Mouse (Mus musculus) heart, adult 8-10 months (tissue): ENCODE measurements around the gene Akap3. TPM values are rescaled to one million over a fixed set of nuclear protein-coding genes. Genes with fewer than 3 reads are reported as not detected.

Experiments
- DNase-seq: peaks from one replicate; pipeline ENCODE4 v3.0.0; 2022; ENCODE audit warnings: low spot score
- total RNA-seq, 4 experiments: library from RNA; stranded (reverse); gene quantifications; 2 replicates each; pipeline ENCODE4 v1.2.4; 2022

The Akap3 gene
- not detected for total RNA-seq

DNA sequence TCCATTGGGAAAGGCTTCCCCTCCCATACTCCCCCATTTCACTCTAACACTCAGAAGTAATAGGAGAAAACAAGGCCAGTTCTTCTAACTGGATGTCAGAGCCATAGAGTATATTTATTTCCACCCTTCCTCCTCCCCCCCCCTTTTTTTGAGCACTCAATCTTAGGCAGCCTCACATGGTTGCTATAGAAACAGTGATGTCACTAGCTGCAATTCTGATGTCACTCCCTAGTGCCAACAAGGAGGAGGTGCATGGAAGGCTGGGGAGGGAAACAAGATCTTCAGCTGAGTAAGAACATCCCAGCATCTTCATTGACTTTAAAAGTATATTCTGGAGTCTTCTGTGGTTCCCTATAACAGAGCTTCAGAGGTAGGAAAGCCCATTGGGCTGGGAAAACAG is at the start of gene Akap3:
TSS of gene Akap3 (plus strand) at position 218 of the 400 bp plus-strand sequence.
- no peak for DNase-seq

DNA sequence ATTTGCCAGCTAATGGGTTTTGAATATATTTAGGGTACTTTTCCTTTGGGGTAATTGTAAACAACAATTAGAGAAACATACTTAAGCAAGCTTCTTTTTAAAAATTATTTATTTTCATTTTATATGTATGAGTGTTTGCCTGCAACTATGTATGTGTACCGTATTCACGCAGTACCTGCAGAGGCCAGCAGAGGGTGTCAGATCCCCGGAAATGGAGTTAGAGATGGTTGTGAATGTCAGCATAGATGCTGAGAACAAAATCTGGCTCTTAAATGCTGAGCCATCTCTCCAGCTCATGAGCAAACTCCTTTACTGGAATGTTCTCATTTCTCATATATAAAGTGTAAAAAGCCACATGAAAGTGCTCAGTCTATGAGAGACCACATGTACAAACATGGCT is 46.1 kb upstream of the Akap3 start:
- no peak for DNase-seq

DNA sequence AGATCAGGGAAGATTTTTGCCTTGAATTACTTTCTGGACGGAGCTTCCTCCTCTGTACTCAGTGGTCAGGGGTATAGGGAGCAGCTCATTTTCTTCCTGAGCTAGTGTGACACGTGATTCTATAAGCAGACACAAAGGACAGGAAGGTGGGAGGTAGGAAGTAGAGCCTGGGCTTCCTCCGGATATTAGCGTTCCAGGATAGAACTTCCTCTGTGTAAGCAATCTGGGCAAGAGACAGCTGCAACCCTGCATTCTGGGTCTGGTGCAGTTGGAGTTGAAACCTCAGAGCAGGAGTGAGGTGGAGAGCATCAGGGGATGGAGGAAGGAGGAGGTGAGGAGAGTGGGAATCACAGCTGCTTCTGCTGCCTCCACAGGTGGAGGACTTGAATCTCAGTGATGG is 44.8 kb upstream of the Akap3 start:
- peak; percentile 16 for DNase-seq

DNA sequence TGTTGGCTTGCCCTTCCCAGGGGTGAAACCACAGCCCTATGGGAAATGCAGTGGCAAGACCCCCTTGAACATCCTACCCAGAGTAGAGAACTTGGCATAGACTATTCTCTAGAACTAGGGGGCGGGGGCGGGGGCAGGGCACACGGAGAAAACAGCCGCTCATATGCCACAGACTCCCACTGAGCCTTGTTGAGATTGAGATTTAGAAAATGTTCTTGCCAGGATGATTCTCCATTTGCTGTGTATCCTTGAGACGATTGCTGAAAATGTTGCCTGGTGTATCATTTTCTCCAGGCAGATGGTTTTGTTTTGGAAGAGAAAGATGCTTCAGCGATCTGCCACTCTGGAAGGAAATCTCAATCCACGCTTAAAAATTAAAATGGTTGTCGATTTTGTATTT is 44.3 kb upstream of the Akap3 start:
- DNase-seq = no peak

DNA sequence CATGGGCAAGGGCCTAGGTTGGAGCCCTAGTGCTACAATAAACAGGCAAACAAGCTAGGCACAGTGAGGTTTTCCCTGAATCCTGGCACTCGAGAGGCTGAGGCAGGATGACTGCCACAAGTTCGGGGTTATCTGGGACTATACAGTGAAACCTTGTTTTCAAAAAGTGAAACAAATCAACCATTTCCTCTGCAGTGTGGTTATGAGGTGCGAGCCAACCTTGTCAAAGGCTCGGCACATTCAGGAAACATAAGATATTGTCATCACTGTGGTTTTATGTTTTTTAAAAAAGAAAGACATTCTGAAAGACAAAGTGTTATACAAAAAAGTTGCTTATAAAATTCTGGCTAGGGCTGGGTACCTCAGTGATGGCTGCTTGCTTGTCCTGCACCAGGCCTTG is 41.4 kb upstream of the Akap3 start:
- no peak for DNase-seq

DNA sequence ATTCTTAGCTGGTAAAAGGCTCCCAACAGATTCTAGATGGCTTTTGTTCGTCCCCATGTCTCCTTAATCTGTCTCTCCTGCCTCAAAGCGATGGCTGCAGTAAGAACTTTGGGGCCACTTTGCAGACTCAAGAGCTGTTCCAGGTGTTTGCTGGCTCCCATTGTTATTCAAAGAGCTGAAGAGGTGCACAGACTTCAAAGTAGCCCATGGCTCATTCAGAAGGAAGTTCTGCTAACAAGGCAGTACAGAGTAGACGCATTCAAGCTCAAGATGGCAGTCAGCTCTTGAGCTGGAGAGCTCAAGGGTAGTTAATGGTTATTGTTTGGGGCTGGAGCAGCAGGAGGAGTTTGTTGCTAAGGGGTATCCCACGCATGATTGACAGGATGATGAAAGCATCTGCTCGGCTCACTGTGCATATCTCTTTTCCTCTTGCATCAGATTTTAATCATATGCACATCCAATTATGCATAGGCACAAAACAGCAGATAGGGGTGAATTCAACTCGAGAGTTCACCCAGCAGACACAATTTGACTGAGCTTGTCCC is 37.6 kb upstream of the Akap3 start:
- no peak for DNase-seq

DNA sequence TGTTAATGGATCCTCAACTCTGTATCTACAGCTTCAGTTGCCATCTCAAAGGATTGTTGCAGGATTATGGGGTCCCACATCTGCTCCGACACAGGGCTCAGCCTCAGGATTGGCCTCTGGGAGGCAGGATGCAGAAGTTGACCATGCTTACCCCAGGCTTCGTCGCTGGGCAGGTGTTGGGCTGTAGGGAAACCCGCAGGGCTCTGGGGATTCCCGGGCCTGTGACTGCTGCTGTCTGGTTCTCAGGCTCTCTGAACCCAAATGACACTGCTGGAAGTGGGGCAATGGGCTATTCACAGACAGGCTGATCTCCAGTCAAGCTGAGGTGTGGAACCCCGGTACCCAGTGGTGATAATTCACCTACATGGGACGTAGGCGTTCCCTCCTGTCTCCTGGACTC is 36.6 kb upstream of the Akap3 start:
- DNase-seq = no peak

DNA sequence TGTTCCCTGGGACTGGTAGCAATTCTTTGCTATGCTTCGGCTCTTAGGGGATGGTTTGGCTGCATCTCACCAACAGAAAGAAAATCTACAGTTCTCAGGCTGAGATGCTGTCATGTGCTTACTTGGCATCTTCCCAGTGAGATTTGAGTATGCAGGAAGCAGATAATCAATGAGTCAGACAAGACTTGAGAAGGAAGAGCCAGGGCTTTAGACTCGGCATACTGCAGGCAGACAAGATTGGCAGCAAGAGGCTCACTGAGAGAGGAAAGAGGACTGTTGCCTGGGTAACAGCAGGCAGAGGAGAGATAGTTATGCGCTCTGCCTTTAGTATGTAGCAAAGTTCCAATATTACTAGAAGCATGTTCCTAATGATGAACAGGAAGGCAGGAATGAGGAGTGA is 29.8 kb upstream of the Akap3 start:
- no peak for DNase-seq

DNA sequence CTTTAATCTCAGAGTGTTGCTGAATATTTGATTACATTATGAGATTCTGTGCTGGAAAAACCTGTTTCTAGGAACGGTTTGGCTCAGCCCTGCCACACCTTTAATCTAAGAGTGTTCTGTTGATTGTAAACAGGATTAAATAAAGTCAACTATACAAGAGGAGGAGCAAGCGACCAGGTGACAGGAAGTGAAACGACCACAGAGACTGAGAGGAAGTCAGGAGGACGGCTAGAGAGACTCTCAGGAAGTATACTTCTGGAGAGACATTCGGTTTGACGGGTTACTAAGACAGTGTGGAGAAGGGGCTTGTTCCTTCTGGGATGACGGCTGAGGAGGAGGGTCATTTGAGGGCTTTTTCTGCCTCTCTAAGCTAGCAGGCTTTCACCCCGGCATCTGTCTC is 16.3 kb upstream of the Akap3 start:
- no peak for DNase-seq

DNA sequence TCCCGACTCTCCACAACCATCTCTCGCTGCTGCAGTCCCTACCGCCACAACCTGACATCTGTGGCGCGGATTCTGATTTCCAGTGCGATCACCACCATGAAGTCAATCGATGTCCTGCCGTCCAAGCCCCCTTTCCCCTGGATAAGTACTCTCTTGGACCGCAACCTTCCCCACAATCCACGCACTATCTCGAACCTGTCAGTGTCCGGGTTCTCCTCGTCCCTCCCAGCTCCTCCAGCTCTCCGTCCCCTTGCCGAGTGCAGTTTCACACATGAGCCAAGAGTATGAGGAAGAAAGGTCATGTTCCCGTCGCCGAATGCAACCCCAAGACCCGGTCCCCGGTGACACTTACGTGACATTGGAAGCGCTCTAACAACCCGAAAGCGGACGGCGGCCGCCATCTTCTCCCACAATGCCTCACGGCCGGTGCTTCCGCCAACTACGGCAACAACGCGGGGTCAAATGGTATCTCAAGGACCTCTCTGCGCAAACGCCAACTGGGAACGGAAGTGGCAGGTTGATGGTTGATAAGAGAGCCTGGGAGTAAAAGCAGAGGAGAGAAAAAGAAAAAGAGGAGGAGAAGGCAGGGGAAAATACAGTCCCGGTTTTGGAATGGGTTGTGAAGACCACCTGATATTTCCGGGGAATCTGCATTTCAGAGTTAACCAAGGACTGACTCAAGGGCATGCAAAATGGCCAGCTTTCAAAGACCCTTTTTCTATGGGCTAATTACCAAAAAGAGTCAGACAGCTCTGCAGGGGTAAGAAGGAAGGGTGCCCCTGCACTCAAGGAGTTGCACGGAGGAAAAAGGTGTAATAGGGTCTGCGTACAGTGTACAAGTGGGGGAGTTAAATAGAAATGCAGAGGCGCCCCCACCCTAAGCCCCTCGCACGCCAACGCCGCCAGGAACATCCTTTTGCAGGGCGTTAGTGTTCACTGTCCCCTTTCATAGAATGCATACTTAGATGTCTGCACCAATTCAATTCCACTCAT is 3.9 kb upstream of the Akap3 start, which contains the start of gene Ndufa9:
TSS of gene Ndufa9 (minus strand) at position 425 of the 993 bp plus-strand sequence.
- peak; percentile 95 for DNase-seq

DNA sequence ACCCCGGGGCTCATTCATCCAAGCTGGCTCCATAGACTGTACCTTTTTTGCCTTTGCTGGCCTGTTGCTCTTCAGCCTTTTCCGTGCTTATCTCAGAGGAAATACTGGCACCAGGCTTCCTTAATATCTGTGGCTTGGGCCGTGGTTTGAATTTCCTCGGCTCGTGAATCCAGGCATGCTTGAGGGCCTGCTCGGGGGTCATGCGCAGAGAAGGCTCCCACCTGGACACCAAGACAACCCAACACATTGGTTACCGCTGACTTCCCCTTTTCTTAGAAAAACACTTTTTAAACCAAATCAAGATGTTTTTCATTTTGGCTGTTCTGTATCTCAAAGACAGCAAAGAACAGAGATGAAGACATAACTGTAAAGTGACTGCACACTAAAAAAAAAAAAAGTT is 24.2 kb downstream of the Akap3 start:
- no peak for DNase-seq

DNA sequence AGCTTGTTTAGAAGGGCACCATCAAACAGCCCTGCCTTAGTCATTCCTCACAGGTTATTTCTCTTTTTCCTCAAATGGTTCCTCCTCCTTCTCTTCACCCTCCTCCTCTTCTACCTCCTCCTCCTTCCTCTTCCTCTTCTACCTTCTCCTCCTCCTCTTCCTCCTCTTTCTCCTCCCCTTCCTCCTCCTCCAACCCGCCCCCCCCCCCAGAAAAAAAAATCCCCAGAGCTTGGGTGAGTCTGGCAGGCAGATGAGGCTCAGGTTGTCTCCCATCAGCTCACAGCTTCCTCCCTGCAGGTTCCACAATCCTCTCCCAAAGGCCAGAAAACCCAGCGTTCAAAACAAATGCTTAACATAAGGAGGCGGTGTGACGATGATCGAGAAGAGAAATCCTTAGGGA is 54.5 kb downstream of the Akap3 start:
- no peak for DNase-seq

DNA sequence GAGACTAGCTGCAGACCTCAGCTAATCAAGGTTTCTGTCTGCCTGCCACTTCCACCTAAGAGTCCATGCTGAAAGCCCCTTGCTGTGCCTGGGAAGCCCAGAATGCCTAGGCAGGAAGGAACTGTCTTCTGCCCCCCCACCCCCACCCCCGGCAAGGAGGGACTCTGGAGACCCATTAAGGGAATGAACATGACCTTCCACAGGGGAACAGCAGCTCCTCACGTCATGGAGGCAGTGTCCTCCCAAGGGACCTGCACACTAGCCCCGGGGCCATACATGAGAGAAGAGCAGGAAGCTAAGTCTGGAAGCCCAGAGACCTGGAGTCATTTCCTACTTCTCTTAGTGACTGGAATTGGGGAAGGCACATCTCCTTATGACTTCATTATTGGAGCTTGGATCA is 55.0 kb downstream of the Akap3 start:
- no peak for DNase-seq

DNA sequence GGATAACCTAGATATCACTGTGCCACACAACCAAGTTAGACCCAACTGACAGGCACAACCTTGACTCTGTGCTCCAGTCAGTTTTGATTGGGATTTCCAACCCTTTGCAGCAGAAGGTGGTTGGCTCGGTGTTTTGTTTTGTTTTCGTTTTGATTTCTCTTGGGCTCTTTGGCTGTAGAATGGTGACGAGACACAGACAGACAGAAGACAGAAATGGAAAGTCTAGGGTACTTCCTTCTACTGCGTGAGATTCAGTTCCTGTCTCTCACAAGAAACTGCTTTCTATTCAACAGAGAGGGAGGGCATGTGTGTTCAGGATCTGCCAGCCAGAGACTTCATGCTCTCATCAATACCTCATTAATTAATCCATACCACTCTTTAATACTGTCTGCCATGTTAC is 57.8 kb downstream of the Akap3 start:
- no peak for DNase-seq

DNA sequence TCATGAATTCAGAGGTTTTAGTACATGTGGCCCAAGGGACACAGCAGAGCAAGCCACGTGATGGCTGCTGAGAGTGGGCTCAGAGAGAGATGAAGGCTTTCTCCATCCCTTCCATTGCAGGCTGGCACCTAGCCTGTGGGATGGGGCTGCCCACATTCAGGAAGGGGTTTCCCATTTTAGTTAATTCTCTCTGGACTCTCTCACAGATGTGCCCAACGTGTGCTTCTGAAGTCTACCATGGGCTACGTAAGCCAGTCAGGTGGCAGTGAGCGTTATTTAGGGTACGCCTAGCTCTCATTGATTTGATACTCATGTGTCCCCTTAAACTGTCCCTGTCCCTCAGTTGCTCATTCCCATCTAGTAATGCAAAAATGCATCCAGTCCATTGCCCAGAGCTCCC is 62.0 kb downstream of the Akap3 start:
- no peak for DNase-seq

DNA sequence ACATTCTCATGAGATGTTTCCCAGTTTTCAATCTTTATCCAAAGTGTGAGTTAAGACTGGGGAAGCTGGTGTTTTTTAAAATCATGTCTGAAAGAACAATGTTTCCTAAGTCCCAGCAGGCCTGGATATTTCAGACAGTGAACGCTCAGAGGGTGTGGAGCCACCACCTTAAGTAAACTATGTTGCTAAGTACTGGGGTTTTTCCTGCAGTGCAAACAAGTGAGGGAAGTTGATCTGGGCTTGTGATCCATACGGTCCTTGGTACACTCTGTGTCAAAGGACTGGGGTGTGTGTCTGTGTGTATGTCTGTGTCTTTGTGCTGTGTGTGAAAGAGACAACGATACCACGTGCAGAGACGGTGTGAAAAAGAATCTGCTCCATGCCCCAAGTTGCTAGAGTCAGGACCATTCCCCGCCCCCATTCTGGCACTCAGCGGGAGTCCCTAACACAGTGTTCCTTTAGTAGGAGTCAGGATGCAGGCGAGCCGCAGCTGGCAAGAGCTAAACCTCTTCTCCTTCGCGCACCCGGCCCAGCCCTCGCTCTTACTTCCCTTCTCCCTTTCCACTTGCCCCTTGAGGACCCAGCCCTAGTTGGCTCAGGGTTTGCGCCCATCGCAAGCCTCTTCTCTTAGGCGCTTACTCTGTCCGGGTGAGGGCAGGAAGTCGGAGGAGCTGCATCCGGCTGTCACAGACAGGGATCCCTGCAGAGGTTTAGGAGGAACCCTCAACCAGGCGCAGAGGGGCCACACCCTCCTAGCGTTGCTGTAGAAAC is 68.4 kb downstream of the Akap3 start, which contains the start of gene Dyrk4:
TSS of gene Dyrk4 (minus strand) at position 729 of the 771 bp plus-strand sequence.
- DNase-seq = peak; percentile 27

Other genes starting within 250 kb of the Akap3 start
- 1 to 10 TPM; 1.8 to 2.7 (median 2.1) TPM for gene Kcna1, start 206.7 kb upstream of the Akap3 start, total RNA-seq
- gene Kcna6, start 112.4 kb upstream of the Akap3 start, total RNA-seq = 1 to 10 TPM in 2 of 4 experiments, under 1 TPM in 2; 0.72 to 1.2 (median 0.95) TPM
- 100 to 1,000 TPM; 719 to 786 (median 769) TPM for gene Ndufa9, start 4.0 kb upstream of the Akap3 start, total RNA-seq
- not detected for gene Dyrk4, start 68.7 kb downstream of the Akap3 start, total RNA-seq
- 1 to 10 TPM in 1 of 4 experiments, under 1 TPM in 2, not detected in 1; 0.41 to 1.2 (median 0.75) TPM for gene Rad51ap1, start 86.5 kb downstream of the Akap3 start, total RNA-seq
- 10 to 100 TPM in 2 of 4 experiments, 1 to 10 TPM in 2; 8.3 to 15.4 (median 10.5) TPM for gene D6Wsu163e, start 86.9 kb downstream of the Akap3 start, total RNA-seq
- gene Fgf6, start 162.5 kb downstream of the Akap3 start, total RNA-seq = under 1 TPM; 0.31 to 0.68 (median 0.55) TPM
- not detected for gene Fgf23, start 219.8 kb downstream of the Akap3 start, total RNA-seq